Mouse (Mus musculus): ENCODE measurements around the gene Magel2. TPM values are rescaled to one million over a fixed set of nuclear protein-coding genes. Genes with fewer than 3 reads are reported as not detected.

Gene Magel2
- polyA plus RNA-seq, 1 experiment = 0.94 TPM

- no peaks in the 10 kb centered on the region for H3K36me3 ChIP-seq (ENCODE audit: control insufficient read depth, insufficient read depth, low read length, poor library complexity, severe bottlenecking)
- H3K4me1 ChIP-seq (ENCODE audit: control insufficient read depth, insufficient read depth, low read length) = no peaks in the 10 kb centered on the region
Observed at GRCm38 (mm10) chr7:62382391-62382790, 5.6 kb downstream of the Magel2 start.

GRCm38 (mm10) chr7:62388291-62388690, 11.5 kb downstream of the Magel2 start:
- Histone ChIP-seq H3K9me3 (replicated peaks; ENCODE audit: control insufficient read depth, insufficient read depth, low read length, poor library complexity, severe bottlenecking) (no peaks in the 10 kb centered on the region), H3K4me3 (ENCODE audit: low read depth, low read length) (no peak overlapping the region), H3K9ac (ENCODE audit: low read depth, poor library complexity, severe bottlenecking) (no peak overlapping the region), H3K27ac (ENCODE audit: insufficient read depth, low read length) (no peak overlapping the region), H3K36me3 (ENCODE audit: control insufficient read depth, insufficient read depth, low read length, poor library complexity, severe bottlenecking) (no peaks in the 10 kb centered on the region), H3K4me1 (ENCODE audit: control insufficient read depth, insufficient read depth, low read length) (no peaks in the 10 kb centered on the region), H3K27me3 (ENCODE audit: control insufficient read depth, insufficient read depth, low read length, poor library complexity, severe bottlenecking) (no peaks in the 10 kb centered on the region)
- TF ChIP-seq POLR2A (IDR thresholded peaks at IDR 0.05; ENCODE audit: insufficient read depth, low read length) (no peak), EP300 (IDR thresholded peaks at IDR 0.05; ENCODE audit: insufficient read depth, low read depth, low read length) (no peak)

More at GRCm38 (mm10) chr7:62382391-62382790, 5.6 kb downstream of the Magel2 start:
- TF ChIP-seq CTCF (IDR thresholded peaks at IDR 0.05; ENCODE audit: low read depth, low read length) (peak; percentile 58), EP300 (IDR thresholded peaks at IDR 0.05; ENCODE audit: insufficient read depth, low read depth, low read length) (no peak)
- H3K27me3 ChIP-seq (ENCODE audit: control insufficient read depth, insufficient read depth, low read length, poor library complexity, severe bottlenecking) = 0 out of 2 replicates have a peak, but pooled peaks cover under 1% of the 10 kb centered on the region
- H3K9me3 ChIP-seq (replicated peaks; ENCODE audit: control insufficient read depth, insufficient read depth, low read length, poor library complexity, severe bottlenecking) = no peaks in the 10 kb centered on the region
- no peak overlapping the region for H3K9ac ChIP-seq (ENCODE audit: low read depth, poor library complexity, severe bottlenecking)
- no peak overlapping the region for H3K4me3 ChIP-seq (ENCODE audit: low read depth, low read length)
- no peak overlapping the region for H3K27ac ChIP-seq (ENCODE audit: insufficient read depth, low read length)

GRCm38 (mm10) chr7:62392202-62392601, 15.4 kb downstream of the Magel2 start:
- H3K9ac ChIP-seq (ENCODE audit: low read depth, poor library complexity, severe bottlenecking) = no peak overlapping the region
- H3K9me3 ChIP-seq (replicated peaks; ENCODE audit: control insufficient read depth, insufficient read depth, low read length, poor library complexity, severe bottlenecking) = no peaks in the 10 kb centered on the region
- H3K27ac ChIP-seq (ENCODE audit: insufficient read depth, low read length) = no peak overlapping the region
- H3K4me3 ChIP-seq (ENCODE audit: low read depth, low read length) = no peak overlapping the region
- H3K27me3 ChIP-seq (ENCODE audit: control insufficient read depth, insufficient read depth, low read length, poor library complexity, severe bottlenecking) = no peaks in the 10 kb centered on the region; the same call in 1 of the 2 replicates
- H3K4me1 ChIP-seq (ENCODE audit: control insufficient read depth, insufficient read depth, low read length) = no peaks in the 10 kb centered on the region
- no peaks in the 10 kb centered on the region for H3K36me3 ChIP-seq (ENCODE audit: control insufficient read depth, insufficient read depth, low read length, poor library complexity, severe bottlenecking)
- TF ChIP-seq EP300 (IDR thresholded peaks at IDR 0.05; ENCODE audit: insufficient read depth, low read depth, low read length) (no peak), CTCF (IDR thresholded peaks at IDR 0.05; ENCODE audit: low read depth, low read length) (no peak), POLR2A (IDR thresholded peaks at IDR 0.05; ENCODE audit: insufficient read depth, low read length) (no peak)

DNA sequence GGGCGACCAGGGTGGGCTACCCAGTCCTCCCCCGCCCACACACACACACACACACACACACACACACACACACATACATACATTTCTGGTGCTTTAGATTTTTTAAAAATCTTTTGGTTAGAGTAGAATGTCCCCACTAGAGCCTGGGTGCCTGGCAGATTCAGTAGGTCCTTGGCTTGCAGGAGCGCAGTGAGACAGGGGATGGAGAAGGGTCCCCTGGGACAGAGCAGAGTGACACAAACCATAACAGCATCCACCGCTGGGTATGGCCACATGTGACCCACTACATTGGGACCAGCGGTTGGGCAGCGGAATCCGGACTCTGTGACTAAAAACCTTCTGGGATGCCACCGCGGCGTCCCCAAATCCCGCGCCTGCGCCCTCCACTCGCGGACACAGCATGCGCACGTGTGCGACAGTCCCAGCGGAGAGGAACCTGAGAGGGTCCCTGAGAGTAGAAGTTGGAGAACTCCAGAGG, 29.8 kb downstream of the Magel2 start:
- H3K27me3 ChIP-seq (ENCODE audit: control insufficient read depth, insufficient read depth, low read length, poor library complexity, severe bottlenecking) = no peaks in the 10 kb centered on the region; the same call in 1 of the 2 replicates
- no peak for TF ChIP-seq POLR2A (IDR thresholded peaks at IDR 0.05; ENCODE audit: insufficient read depth, low read length)
- no peak for TF ChIP-seq CTCF (IDR thresholded peaks at IDR 0.05; ENCODE audit: low read depth, low read length)
- TF ChIP-seq EP300 (IDR thresholded peaks at IDR 0.05; ENCODE audit: insufficient read depth, low read depth, low read length) = no peak
- peak overlapping the region; percentile 47; the same call in 1 of the 2 replicates for H3K9ac ChIP-seq (ENCODE audit: low read depth, poor library complexity, severe bottlenecking)
- H3K27ac ChIP-seq (ENCODE audit: insufficient read depth, low read length) = no peak overlapping the region
- no peaks in the 10 kb centered on the region for H3K36me3 ChIP-seq (ENCODE audit: control insufficient read depth, insufficient read depth, low read length, poor library complexity, severe bottlenecking)
- H3K9me3 ChIP-seq (replicated peaks; ENCODE audit: control insufficient read depth, insufficient read depth, low read length, poor library complexity, severe bottlenecking) = no peaks in the 10 kb centered on the region
- no peaks in the 10 kb centered on the region for H3K4me1 ChIP-seq (ENCODE audit: control insufficient read depth, insufficient read depth, low read length)
- peak overlapping the region; percentile 66 for H3K4me3 ChIP-seq (ENCODE audit: low read depth, low read length)

- Histone ChIP-seq H3K9me3 (replicated peaks; ENCODE audit: control insufficient read depth, insufficient read depth, low read length, poor library complexity, severe bottlenecking) (no peaks in the 10 kb centered on the region), H3K27ac (ENCODE audit: insufficient read depth, low read length) (no peak overlapping the region), H3K27me3 (ENCODE audit: control insufficient read depth, insufficient read depth, low read length, poor library complexity, severe bottlenecking) (no peaks in the 10 kb centered on the region; the same call in 1 of the 2 replicates), H3K4me3 (ENCODE audit: low read depth, low read length) (no peak overlapping the region), H3K4me1 (ENCODE audit: control insufficient read depth, insufficient read depth, low read length) (no peaks in the 10 kb centered on the region), H3K9ac (ENCODE audit: low read depth, poor library complexity, severe bottlenecking) (no peak overlapping the region), H3K36me3 (ENCODE audit: control insufficient read depth, insufficient read depth, low read length, poor library complexity, severe bottlenecking) (no peaks in the 10 kb centered on the region)
- TF ChIP-seq POLR2A (IDR thresholded peaks at IDR 0.05; ENCODE audit: insufficient read depth, low read length) (no peak), CTCF (IDR thresholded peaks at IDR 0.05; ENCODE audit: low read depth, low read length) (no peak), EP300 (IDR thresholded peaks at IDR 0.05; ENCODE audit: insufficient read depth, low read depth, low read length) (no peak)
Observed at GRCm38 (mm10) chr7:62407803-62408202, 31.0 kb downstream of the Magel2 start.

- H3K36me3 ChIP-seq (ENCODE audit: control insufficient read depth, insufficient read depth, low read length, poor library complexity, severe bottlenecking) = no peaks in the 10 kb centered on the region
- H3K4me1 ChIP-seq (ENCODE audit: control insufficient read depth, insufficient read depth, low read length) = no peaks in the 10 kb centered on the region
- H3K9ac ChIP-seq (ENCODE audit: low read depth, poor library complexity, severe bottlenecking) = no peak overlapping the region
- H3K9me3 ChIP-seq (replicated peaks; ENCODE audit: control insufficient read depth, insufficient read depth, low read length, poor library complexity, severe bottlenecking) = no peaks in the 10 kb centered on the region
- no peaks in the 10 kb centered on the region for H3K27me3 ChIP-seq (ENCODE audit: control insufficient read depth, insufficient read depth, low read length, poor library complexity, severe bottlenecking)
- no peak overlapping the region for H3K4me3 ChIP-seq (ENCODE audit: low read depth, low read length)
- H3K27ac ChIP-seq (ENCODE audit: insufficient read depth, low read length) = no peak overlapping the region
- TF ChIP-seq EP300 (IDR thresholded peaks at IDR 0.05; ENCODE audit: insufficient read depth, low read depth, low read length) = no peak
- TF ChIP-seq CTCF (IDR thresholded peaks at IDR 0.05; ENCODE audit: low read depth, low read length) = no peak
- TF ChIP-seq POLR2A (IDR thresholded peaks at IDR 0.05; ENCODE audit: insufficient read depth, low read length) = no peak
Observed at GRCm38 (mm10) chr7:62415222-62415621, 38.4 kb downstream of the Magel2 start.
